Mouse (Mus musculus): ENCODE measurements around the gene Bpifa5. TPM values are rescaled to one million over a fixed set of nuclear protein-coding genes. Genes with fewer than 3 reads are reported as not detected.
"Not testable (repeated sequence)": the region's sequence is repeated elsewhere in the genome, so short reads cannot be mapped to it uniquely, and the experiment has no call there.

The Bpifa5 gene
- total RNA-seq (2021) (not detected), polyA plus RNA-seq (2012; rRNA removed) (not detected in 2 replicates)
- long read RNA-seq, result 0 reads

GRCm38 (mm10) chr2:154162307-154162706 is at the start of gene Bpifa5:
Gene Bpifa5 (plus strand): TSS chr2:154162607.
- no peak for DNase-seq

GRCm38 (mm10) chr2:154117381-154117780 is 45.0 kb upstream of the Bpifa5 start:
- DNase-seq, result no peak

DNA sequence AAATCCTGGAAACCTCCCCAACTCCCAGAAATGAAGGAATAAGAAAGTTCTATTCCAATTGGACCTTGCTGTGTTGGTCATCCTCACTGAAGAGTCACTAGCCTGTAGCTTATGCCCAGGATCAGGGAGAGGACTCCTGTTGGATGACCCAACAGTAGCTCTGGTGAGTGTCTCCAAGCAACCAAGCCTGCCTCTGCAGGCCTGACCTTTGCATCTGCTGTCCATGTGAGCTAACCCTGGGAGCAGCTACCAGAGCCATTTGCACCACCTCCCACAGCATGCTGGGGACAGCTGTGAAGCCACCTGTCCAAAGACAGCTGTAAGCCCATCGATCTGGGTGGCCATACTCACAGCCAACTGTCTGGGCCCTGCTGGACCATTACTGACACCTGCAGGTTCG is 32.3 kb upstream of the Bpifa5 start, which contains the start of gene Bpifa3:
Bpifa3 (plus strand) TSS at position 217 of the 400 bp plus-strand sequence.
- DNase-seq, result no peak

DNA sequence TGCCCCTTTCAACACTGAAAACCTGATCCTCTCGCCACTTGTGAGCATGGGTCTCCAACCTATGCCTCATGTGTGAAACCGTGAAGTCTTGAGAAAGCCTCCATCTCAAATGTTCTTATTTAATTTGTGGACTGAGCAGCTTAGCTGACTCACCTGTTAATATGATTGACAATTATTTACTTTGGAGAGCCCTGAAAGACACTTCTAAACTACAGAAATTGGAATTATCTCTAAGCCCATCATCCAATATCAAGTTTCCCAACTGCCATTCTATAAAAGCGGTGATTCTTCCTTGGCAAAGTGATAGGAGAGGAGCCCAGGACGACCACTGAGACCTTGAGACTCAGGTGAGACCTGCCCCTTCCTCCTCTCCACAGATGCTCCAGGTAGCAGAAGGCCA is 19.8 kb upstream of the Bpifa5 start, which contains the start of gene Bpifa1:
Bpifa1 (plus strand) TSS at position 301 of the 400 bp plus-strand sequence.
- DNase-seq, result no peak

- DNase-seq, result no peak
Observed at GRCm38 (mm10) chr2:154143735-154144134, 18.7 kb upstream of the Bpifa5 start.

DNA sequence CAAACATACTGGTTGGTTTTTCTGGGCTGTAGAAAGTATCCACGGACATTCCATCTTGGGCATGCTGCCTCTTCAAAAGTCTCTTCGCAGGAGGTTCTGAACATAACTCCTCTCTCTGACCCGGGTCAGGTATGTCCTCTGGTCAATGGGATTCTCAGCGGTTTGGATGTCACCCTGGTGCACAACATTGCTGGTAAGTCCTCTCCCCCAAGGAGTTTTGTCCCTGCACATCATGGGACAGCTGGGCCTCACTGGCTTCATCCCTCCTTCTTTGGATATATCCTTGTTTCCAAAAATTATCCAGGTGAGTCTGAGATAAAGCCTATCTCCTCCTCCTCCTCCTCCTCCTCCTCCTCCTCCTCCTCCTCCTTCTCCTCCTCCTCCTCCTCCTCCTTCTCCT is 14.9 kb upstream of the Bpifa5 start:
- no peak for DNase-seq

DNA sequence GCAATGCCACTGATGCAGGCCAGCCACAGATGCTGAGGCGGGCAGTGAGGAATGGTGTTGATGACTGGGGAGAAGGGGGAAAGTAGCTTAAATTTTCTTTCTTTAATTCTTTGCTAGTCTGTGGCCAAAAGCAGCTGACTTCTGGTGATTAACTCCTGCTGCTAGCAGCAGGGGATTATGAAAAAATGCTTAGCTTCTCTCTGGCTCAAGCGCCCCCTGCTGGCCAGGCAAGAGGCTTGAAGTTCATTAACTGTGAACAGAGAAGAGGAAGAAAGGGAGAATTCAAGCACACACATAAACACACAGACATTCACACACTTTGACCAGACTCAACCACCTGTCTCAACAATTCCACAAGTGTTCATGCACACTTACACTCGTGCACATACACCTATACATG is 4.0 kb upstream of the Bpifa5 start:
- DNase-seq, result peak; percentile 33

DNA sequence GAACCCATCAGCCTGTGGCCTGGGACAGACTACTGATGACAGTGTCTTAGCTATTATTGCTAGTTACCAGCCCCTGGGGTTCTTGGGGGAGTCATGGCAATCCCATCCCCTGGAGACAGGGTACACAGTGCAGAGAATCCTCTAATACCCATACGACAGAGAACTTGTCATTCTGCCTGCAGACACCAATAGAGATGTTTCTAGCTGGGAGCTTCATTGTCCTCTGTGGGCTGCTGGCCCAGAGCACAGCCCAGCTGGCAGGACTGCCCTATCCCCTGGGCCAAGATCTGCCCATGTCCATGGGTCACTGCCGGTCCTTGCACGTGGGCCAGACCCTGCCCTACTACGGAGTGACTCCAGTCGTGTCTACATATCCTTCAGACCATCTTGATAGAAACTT is 899 bp downstream of the Bpifa5 start:
- DNase-seq, result no peak

GRCm38 (mm10) chr2:154169172-154169571 is 6.8 kb downstream of the Bpifa5 start:
- no peak for DNase-seq

DNA sequence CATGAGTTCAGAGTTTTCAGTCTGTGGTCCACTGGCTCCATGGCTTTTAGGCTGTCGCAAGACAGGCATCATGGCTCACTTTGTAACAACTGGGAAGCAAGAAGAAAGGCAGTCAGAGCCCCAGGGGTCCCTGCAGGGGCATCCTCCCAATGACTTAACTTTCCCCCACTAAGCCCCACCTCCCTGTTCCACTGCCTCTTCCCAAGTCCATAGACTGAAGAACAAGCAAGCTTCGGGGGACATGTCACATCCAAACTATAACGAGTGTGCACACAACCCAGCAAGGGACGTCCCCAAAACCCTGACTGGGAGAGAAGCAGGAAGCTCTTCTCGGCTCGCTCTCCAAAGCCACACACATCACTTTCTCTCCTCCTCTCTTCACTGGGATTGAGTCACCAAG is 9.2 kb downstream of the Bpifa5 start:
- no peak for DNase-seq

GRCm38 (mm10) chr2:154173313-154173712 is 10.9 kb downstream of the Bpifa5 start:
- no peak for DNase-seq

GRCm38 (mm10) chr2:154181900-154182299 is 19.5 kb downstream of the Bpifa5 start:
- not testable (repeated sequence) for DNase-seq

- peak; percentile 32 for DNase-seq
Observed at GRCm38 (mm10) chr2:154183061-154183460, 20.7 kb downstream of the Bpifa5 start.

DNA sequence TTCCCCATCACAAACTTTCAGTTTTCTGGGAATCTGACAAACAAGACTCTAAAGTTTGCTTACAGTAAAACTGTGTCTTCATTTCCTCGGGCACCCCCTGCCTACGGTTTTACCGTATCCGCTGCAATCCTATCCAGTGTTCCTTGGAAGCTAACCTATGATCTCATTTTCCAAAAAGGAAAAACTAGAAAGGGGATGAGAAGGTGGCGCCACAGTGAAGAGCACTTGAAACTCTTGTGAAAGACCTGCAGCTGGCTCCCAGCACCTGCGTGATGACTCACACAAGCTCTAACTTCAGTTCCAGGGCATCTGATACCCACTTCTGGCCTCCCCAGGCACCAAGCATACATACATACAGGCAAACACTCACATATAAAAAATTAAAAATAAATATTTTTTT is 22.9 kb downstream of the Bpifa5 start:
- no peak for DNase-seq

- no peak for DNase-seq
Observed at GRCm38 (mm10) chr2:154185748-154186147, 23.3 kb downstream of the Bpifa5 start.

GRCm38 (mm10) chr2:154187468-154187867 is 25.1 kb downstream of the Bpifa5 start:
- DNase-seq, result no peak

GRCm38 (mm10) chr2:154189877-154190434 is 27.5 kb downstream of the Bpifa5 start:
- no peak for DNase-seq

- DNase-seq, result no peak
Observed at GRCm38 (mm10) chr2:154190546-154191258, 28.3 kb downstream of the Bpifa5 start, which contains the start of gene Bpifb1. Gene Bpifb1 (plus strand): TSS chr2:154190818.

GRCm38 (mm10) chr2:154192141-154192540 is 29.7 kb downstream of the Bpifa5 start:
- DNase-seq, result no peak

DNA sequence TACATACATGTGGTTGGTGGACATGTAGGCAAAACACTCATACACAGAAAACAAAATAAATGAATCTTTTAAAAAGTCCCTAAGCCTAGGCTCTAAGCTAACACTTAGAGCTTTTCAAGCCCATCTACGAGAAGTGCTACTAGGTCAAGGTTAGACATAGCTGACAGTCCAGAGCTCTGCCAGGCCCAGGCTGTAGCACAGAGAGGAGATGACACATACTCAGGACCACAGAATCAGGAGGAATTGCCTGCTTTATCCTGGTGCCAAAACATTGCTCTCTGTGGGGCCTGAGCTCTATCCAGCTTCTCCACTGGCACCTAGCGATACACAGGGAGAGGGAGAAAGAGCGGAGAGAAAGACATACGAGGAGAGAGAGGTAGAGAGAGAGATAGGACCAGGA is 30.7 kb downstream of the Bpifa5 start:
- peak; percentile 54 for DNase-seq

DNA sequence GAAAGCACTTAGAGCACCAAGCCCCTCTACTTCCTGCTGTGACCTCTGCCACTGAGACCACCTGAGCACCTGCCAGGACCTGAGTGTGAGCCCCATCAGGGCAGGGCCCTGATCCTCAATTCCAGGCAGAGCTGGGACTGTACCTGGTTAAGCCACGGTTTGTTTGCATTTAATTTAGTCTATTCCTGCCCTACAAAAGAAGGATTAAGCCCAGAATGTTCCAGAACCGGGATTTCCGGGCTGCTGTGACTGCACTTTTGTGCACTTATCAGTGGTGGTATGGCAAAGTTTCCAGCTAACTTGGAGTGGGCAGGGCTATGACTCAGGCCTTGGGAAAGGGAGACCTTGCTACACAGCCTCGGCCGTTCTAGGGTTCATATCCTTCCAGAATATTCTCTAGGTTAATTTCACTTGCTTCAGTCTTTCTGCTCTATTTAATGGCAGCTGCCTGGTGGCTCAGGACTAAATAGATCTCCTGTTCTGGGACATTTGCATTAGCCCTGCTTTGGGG is 31.6 kb downstream of the Bpifa5 start:
- DNase-seq, result peak; percentile 76

DNA sequence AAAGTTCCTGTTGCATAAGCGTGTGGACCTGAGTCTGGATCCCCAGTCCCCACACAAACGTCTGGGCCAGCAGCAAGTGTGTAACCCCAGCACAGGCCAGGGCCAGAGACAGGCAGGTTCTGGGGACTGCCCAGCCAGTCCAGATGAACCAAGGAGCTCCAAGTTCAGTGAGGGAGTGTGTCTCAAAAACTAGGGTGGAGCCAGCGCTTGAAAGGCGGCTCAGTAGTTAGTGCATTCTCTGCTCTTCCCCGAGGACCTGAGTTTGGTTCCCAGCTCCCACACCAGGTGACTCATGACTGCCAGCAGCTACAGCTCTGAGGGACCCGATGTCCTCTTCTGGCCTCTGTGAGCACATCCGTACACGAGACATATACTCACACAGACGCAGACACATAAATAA is 34.6 kb downstream of the Bpifa5 start:
- DNase-seq, result no peak

GRCm38 (mm10) chr2:154204630-154205029 is 42.2 kb downstream of the Bpifa5 start:
- no peak for DNase-seq
